Mouse (Mus musculus) heart, embryonic 12.5 days (tissue): ENCODE results near the gene Frmpd4. TPM values are rescaled to one million over a fixed set of nuclear protein-coding genes. Genes with fewer than 3 reads are reported as not detected.

ENCODE experiments used
- polyA plus RNA-seq: library from polyadenylated mRNA; unstranded; fragments of >200 nt; fragmentation: Nextera tagmentation; extraction: Ambion mirVana; gene quantifications from 2 replicates; pipeline ENCODE4 v1.2.1, GENCODE M21; 2016

The Frmpd4 gene
- polyA plus RNA-seq, 1 experiment from 2014 or later: not detected

Other genes with a start within 250 kb of the Frmpd4 start
- 38.8 and 39.2 TPM in 2 replicates for gene Msl3, start 96.7 kb upstream of the Frmpd4 start, polyA plus RNA-seq
- 10.5 TPM in 2 replicates for gene Arhgap6, start 217.9 kb upstream of the Frmpd4 start, polyA plus RNA-seq